ENCODE assay signal across 9 mouse cellular contexts in the genomic region with DNA sequence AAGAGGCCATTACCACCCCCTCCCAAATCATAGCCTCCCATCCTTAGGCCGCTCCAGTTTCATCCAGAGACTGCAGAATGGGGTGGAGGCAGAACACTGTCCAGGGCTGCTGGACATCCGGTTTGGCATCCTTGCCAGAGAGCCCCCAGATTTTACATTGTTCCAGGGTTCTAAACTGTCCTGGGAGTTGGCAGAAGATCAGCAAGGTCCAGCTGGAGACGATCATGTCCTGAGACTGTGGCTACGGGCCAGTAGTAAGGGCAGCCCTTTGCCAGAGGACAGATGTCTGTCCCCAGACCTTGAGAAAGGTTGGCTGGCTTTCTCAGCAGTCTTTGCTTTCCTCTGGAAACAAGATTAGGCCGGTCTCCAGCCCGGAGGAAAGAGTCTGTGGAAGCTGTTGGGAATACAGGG. TPM values are rescaled to one million over a fixed set of nuclear protein-coding genes. Genes with fewer than 3 reads are reported as not detected.
A peak's percentile ranks its signal among the peaks of the same experiment; 100 is the strongest.
DNase-seq lines count a peak whose midpoint lies in the region; ATAC-seq and TF ChIP-seq lines count a peak whose summit lies in the region.
"Had no signal": no experiment of that assay in that cellular context is flagged by ENCODE, and none has a peak within 500 bp of the region (broad histone marks: within the 10 kb centered on the region; RNA-seq: fewer than 3 reads in every experiment).

No protein-coding gene starts in this region.

- no peaks in the 10 kb centered on the region for H3K36me3 ChIP-seq in thymus, adult 2 months (ENCODE audit: control insufficient read depth, insufficient read depth, low read length)
- H3K36me3 ChIP-seq in heart, embryonic 10.5 days = no peaks in the 10 kb centered on the region
- no peaks in the 10 kb centered on the region for H3K36me3 ChIP-seq in myocyte (ENCODE audit: control insufficient read depth, insufficient read depth)

- no peak overlapping the region for H3K4me3 ChIP-seq in thymus, adult 2 months (ENCODE audit: control insufficient read depth, insufficient read depth, low read length)
- H3K4me3 ChIP-seq in heart, embryonic 10.5 days = peak overlapping the region; percentile 3; the same call in 1 of the 2 replicates
- H3K4me3 ChIP-seq in myocyte = peak overlapping the region; percentile 71

- no peak for TF ChIP-seq CTCF in thymus, adult 2 months (IDR thresholded peaks at IDR 0.05; ENCODE audit: borderline replicate concordance, control insufficient read depth, extremely low read depth, insufficient read depth, low read length, poor library complexity)

- no peak for TF ChIP-seq POLR2A in thymus, adult 2 months (IDR thresholded peaks at IDR 0.05; ENCODE audit: control insufficient read depth, extremely low read depth, insufficient read depth, low read length, poor library complexity)
- peak; percentile 13 for TF ChIP-seq POLR2A in myocyte (IDR thresholded peaks at IDR 0.05; ENCODE audit: insufficient read length, low read depth)

- H3ac ChIP-seq in myocyte (ENCODE audit: control insufficient read depth, insufficient read length) = no peak overlapping the region

- no peaks in the 10 kb centered on the region for H3K27me3 ChIP-seq in thymus, adult 2 months (ENCODE audit: control insufficient read depth, insufficient read depth, low read length)
- H3K27me3 ChIP-seq in heart, embryonic 10.5 days (ENCODE audit: insufficient read depth, poor library complexity, severe bottlenecking) = no peaks in the 10 kb centered on the region
- no peaks in the 10 kb centered on the region for H3K27me3 ChIP-seq in myocyte (ENCODE audit: control insufficient read depth, insufficient read depth, insufficient read length)
- H3K27me3 ChIP-seq: Patski had no signal

- peaks cover 70% of the 10 kb centered on the region for H3K79me2 ChIP-seq in myocyte (ENCODE audit: control insufficient read depth, insufficient read depth)

- H3K4me2 ChIP-seq in myocyte (ENCODE audit: low read depth) = peak overlapping the region; percentile 84

- peaks cover 43% of the 10 kb centered on the region for H3K4me1 ChIP-seq in thymus, adult 2 months (replicated peaks; ENCODE audit: control insufficient read depth, insufficient read depth, low read length)
- H3K4me1 ChIP-seq in heart, embryonic 10.5 days = peaks cover 34% of the 10 kb centered on the region

- DNase-seq in thymus, adult 2 months = no peak
- no peak for DNase-seq in thymus, postnatal 0 days (ENCODE audit: low spot score)
- DNase-seq in heart, embryonic 10.5 days (ENCODE audit: low spot score) = no peak
- DNase-seq in kidney, adult 9 months = peak; percentile 83
- no peak for DNase-seq in layer of hippocampus, adult 11-12 months (ENCODE audit: low spot score)

- no peaks in the 10 kb centered on the region for H3K9me3 ChIP-seq in heart, embryonic 10.5 days

- peak overlapping the region; percentile 61; the same call in 1 of the 2 replicates for H3K27ac ChIP-seq in thymus, adult 2 months (ENCODE audit: control insufficient read depth, insufficient read depth, low read length)
- peak overlapping the region; percentile 59 for H3K27ac ChIP-seq in heart, embryonic 10.5 days

- no peak for ATAC-seq in erythroblast, adult 5-6 weeks (replicated peaks; ENCODE audit: low FRiP score, poor library complexity, severe bottlenecking)
- no peak for ATAC-seq in inflammation-experienced regulatory T-cells, adult 6 months
- ATAC-seq: Patski had no signal

- 83% methylated on average over 6 of the region's 6 CpGs for WGBS in thymus, adult 2 months
- 67% methylated on average over 6 of the region's 6 CpGs for WGBS in heart, embryonic 10.5 days

TF ChIP-seq in myocyte, 11 proteins besides CTCF, POLR2A, EP300 and RAD21:
- no peak for TF ChIP-seq MAX (IDR thresholded peaks at IDR 0.05; ENCODE audit: low read depth)
- peak in 1 of 3 experiments; percentile 31 for TF ChIP-seq MYOD1 (IDR thresholded peaks at IDR 0.05; ENCODE audit: control insufficient read depth in 1 of 3, insufficient read length in 2 of 3, low read depth in 2 of 3)
- TF ChIP-seq E2F4 (IDR thresholded peaks at IDR 0.05; ENCODE audit: insufficient read depth) = no peak
- no peak for TF ChIP-seq MYOG (IDR thresholded peaks at IDR 0.05; ENCODE audit: control insufficient read depth in 1 of 3, insufficient read depth in 1 of 3, insufficient read length in 2 of 3, low read depth in 2 of 3)
- no peak for TF ChIP-seq POLR2AphosphoS2 (IDR thresholded peaks at IDR 0.05; ENCODE audit: insufficient read length, low read depth)

RNA-seq across cellular contexts. Expression of gene Emp1, which starts 2.6 kb away (rescaled TPM):
- 57.5 and 69.9 TPM in 2 replicates for polyA plus RNA-seq in thymus, adult 2 months (2012; rRNA removed)
- 10.4 and 12.8 TPM in 2 replicates for polyA plus RNA-seq in thymus, postnatal 0 days (2015; fragmentation: Nextera tagmentation; extraction: Ambion mirVana)
- polyA plus RNA-seq in heart, embryonic 10.5 days (2016; fragmentation: Nextera tagmentation; extraction: Ambion mirVana) = 5.1 and 10.5 TPM in 2 replicates
- 112 TPM for polyA plus RNA-seq in myocyte (2012; fragmentation: generic; extraction: Trizol)
- total RNA-seq in erythroblast, adult 5-6 weeks (2015; ENCODE audit: low replicate concordance) = 0.42 and 2.3 TPM in 2 replicates
- 2.1 TPM in 1 of 2 replicates, not detected in the other for total RNA-seq in erythroblast, adult 5-6 weeks (2017; ENCODE audit: low replicate concordance)
- polyA plus RNA-seq in inflammation-experienced regulatory T-cells, adult 6 months (2017; shearing (Covaris generic)) = 10 to 100 TPM in 2 of 3 experiments, 1 to 10 TPM in 1; 7.0 to 16.4 (median 12.2) TPM

RNA-seq across cellular contexts. Expression of gene Pbp2, which starts 54.7 kb away (rescaled TPM):
- not detected in 2 replicates for polyA plus RNA-seq in thymus, adult 2 months (2012; rRNA removed)
- polyA plus RNA-seq in thymus, postnatal 0 days (2015; fragmentation: Nextera tagmentation; extraction: Ambion mirVana) = not detected in 2 replicates
- polyA plus RNA-seq in heart, embryonic 10.5 days (2016; fragmentation: Nextera tagmentation; extraction: Ambion mirVana) = 0.16 TPM in 1 of 2 replicates, not detected in the other
- polyA plus RNA-seq in myocyte (2012; fragmentation: generic; extraction: Trizol) = 0.16 TPM
- not detected in 2 replicates for total RNA-seq in erythroblast, adult 5-6 weeks (2015; ENCODE audit: low replicate concordance)
- total RNA-seq in erythroblast, adult 5-6 weeks (2017; ENCODE audit: low replicate concordance) = not detected in 2 replicates
- not detected for polyA plus RNA-seq in inflammation-experienced regulatory T-cells, adult 6 months (2017; shearing (Covaris generic))
- polyA plus RNA-seq: Patski had no signal
